Mouse (Mus musculus) megakaryocyte, embryonic 14.5 days (primary cell): ENCODE results near the gene Ubn1. TPM values are rescaled to one million over a fixed set of nuclear protein-coding genes. Genes with fewer than 3 reads are reported as not detected.

ENCODE experiments used
- H3K27me3 ChIP-seq: replicated peaks from 2 replicates; pipeline ENCODE3; 2012; ENCODE audit warnings: inconsistent platforms
- H3K36me3 ChIP-seq: replicated peaks from 2 replicates; pipeline ENCODE3; 2012; ENCODE audit warnings: low read length, inconsistent platforms, mixed read lengths
- H3K4me1 ChIP-seq: 2 replicates; pipeline ENCODE4 v1.6.1; 2012; ENCODE audit warnings: inconsistent platforms
- H3K4me3 ChIP-seq: replicated peaks from 2 replicates; pipeline ENCODE3; 2012; ENCODE audit warnings: moderate library complexity, mild to moderate bottlenecking, inconsistent platforms
- H3K9me3 ChIP-seq: 2 replicates; pipeline ENCODE4 v1.6.1; 2012; ENCODE audit warnings: inconsistent platforms
- FLI1 ChIP-seq: IDR thresholded peaks from 2 replicates; pipeline ENCODE4 v1.6.1; 2012; ENCODE audit warnings: low read length, inconsistent platforms, mixed read lengths
- GATA1 ChIP-seq: IDR thresholded peaks from 3 replicates; pipeline ENCODE4 v1.6.1; 2012; ENCODE audit warnings: mixed read lengths, low read length, inconsistent platforms, borderline replicate concordance
- polyA plus RNA-seq: library from polyadenylated mRNA; stranded (reverse); fragments of >175 nt; gene quantifications from 2 replicates; pipeline ENCODE4 v1.2.3, GENCODE M21; 2012; ENCODE audit warnings: low replicate concordance; ENCODE audit not compliant: insufficient read depth

Ubn1 gene
- polyA plus RNA-seq, 1 experiment = 11.3 TPM

- H3K36me3 ChIP-seq = peaks cover 99% of the 10 kb centered on the region
- H3K9me3 ChIP-seq = no peaks in the 10 kb centered on the region
- H3K27me3 ChIP-seq = no peaks in the 10 kb centered on the region
- no peaks in the 10 kb centered on the region for H3K4me1 ChIP-seq
- H3K4me3 ChIP-seq = no peak overlapping the region
- TF ChIP-seq GATA1 (no peak), FLI1 (no peak)
These were observed 22.1 kb downstream of the Ubn1 start for GRCm38 (mm10) chr16:5071974-5072373.

GRCm38 (mm10) chr16:5074341-5074740, 24.5 kb downstream of the Ubn1 start:
- no peaks in the 10 kb centered on the region for H3K4me1 ChIP-seq
- no peak for TF ChIP-seq GATA1
- no peak for TF ChIP-seq FLI1

GRCm38 (mm10) chr16:5085196-5085595, 35.3 kb downstream of the Ubn1 start:
- peaks cover 85% of the 10 kb centered on the region for H3K36me3 ChIP-seq
- peaks cover 21% of the 10 kb centered on the region for H3K4me1 ChIP-seq
- H3K4me3 ChIP-seq = no peak overlapping the region
- TF ChIP-seq FLI1 (no peak), GATA1 (no peak)
- no peaks in the 10 kb centered on the region for H3K9me3 ChIP-seq
- H3K27me3 ChIP-seq = no peaks in the 10 kb centered on the region

More at GRCm38 (mm10) chr16:5074341-5074740, 24.5 kb downstream of the Ubn1 start:
- Histone ChIP-seq H3K4me3 (no peak overlapping the region), H3K36me3 (peaks cover 99% of the 10 kb centered on the region), H3K9me3 (no peaks in the 10 kb centered on the region), H3K27me3 (no peaks in the 10 kb centered on the region)

GRCm38 (mm10) chr16:5086179-5086578, 36.3 kb downstream of the Ubn1 start:
- Histone ChIP-seq H3K27me3 (no peaks in the 10 kb centered on the region), H3K9me3 (no peaks in the 10 kb centered on the region), H3K4me3 (no peak overlapping the region), H3K4me1 (peaks cover 21% of the 10 kb centered on the region), H3K36me3 (peaks cover 79% of the 10 kb centered on the region)
- TF ChIP-seq GATA1 (no peak), FLI1 (no peak)

GRCm38 (mm10) chr16:5089021-5089420, 39.2 kb downstream of the Ubn1 start:
- peaks cover 51% of the 10 kb centered on the region for H3K36me3 ChIP-seq
- peaks cover 2% of the 10 kb centered on the region for H3K27me3 ChIP-seq
- TF ChIP-seq FLI1 = no peak
- TF ChIP-seq GATA1 = no peak
- peaks cover 32% of the 10 kb centered on the region for H3K4me1 ChIP-seq
- no peaks in the 10 kb centered on the region for H3K9me3 ChIP-seq
- H3K4me3 ChIP-seq = no peak overlapping the region

GRCm38 (mm10) chr16:5093285-5093684, 43.4 kb downstream of the Ubn1 start:
- no peak for TF ChIP-seq FLI1
- no peak for TF ChIP-seq GATA1
- Histone ChIP-seq H3K27me3 (peaks cover 13% of the 10 kb centered on the region), H3K4me1 (peaks cover 33% of the 10 kb centered on the region), H3K36me3 (peaks cover 9% of the 10 kb centered on the region), H3K9me3 (no peaks in the 10 kb centered on the region), H3K4me3 (no peak overlapping the region)

- Histone ChIP-seq H3K9me3 (no peaks in the 10 kb centered on the region), H3K36me3 (no peaks in the 10 kb centered on the region), H3K27me3 (peaks cover 30% of the 10 kb centered on the region), H3K4me3 (no peak overlapping the region), H3K4me1 (peaks cover 25% of the 10 kb centered on the region)
- TF ChIP-seq FLI1 (no peak), GATA1 (no peak)
These were observed 46.6 kb downstream of the Ubn1 start for GRCm38 (mm10) chr16:5096504-5096903.

GRCm38 (mm10) chr16:5101000-5101399, 51.1 kb downstream of the Ubn1 start:
- Histone ChIP-seq H3K9me3 (no peaks in the 10 kb centered on the region), H3K27me3 (peaks cover 66% of the 10 kb centered on the region), H3K4me3 (no peak overlapping the region), H3K36me3 (no peaks in the 10 kb centered on the region), H3K4me1 (no peaks in the 10 kb centered on the region)
- TF ChIP-seq FLI1 (no peak), GATA1 (no peak)

GRCm38 (mm10) chr16:5109877-5110276, 60.0 kb downstream of the Ubn1 start:
- Histone ChIP-seq H3K36me3 (no peaks in the 10 kb centered on the region), H3K4me1 (no peaks in the 10 kb centered on the region), H3K4me3 (no peak overlapping the region), H3K27me3 (peaks cover 71% of the 10 kb centered on the region), H3K9me3 (peaks cover 16% of the 10 kb centered on the region)
- no peak for TF ChIP-seq FLI1
- TF ChIP-seq GATA1 = no peak

- TF ChIP-seq FLI1 = no peak
- TF ChIP-seq GATA1 = no peak
- peaks cover 5% of the 10 kb centered on the region for H3K4me1 ChIP-seq
- H3K4me3 ChIP-seq = no peak overlapping the region
- peaks cover 70% of the 10 kb centered on the region for H3K27me3 ChIP-seq
- H3K9me3 ChIP-seq = peaks cover 16% of the 10 kb centered on the region
- H3K36me3 ChIP-seq = no peaks in the 10 kb centered on the region
These were observed 61.2 kb downstream of the Ubn1 start for GRCm38 (mm10) chr16:5111021-5111420.
